Mouse (Mus musculus): ENCODE results near the gene Phf2. TPM values are rescaled to one million over a fixed set of nuclear protein-coding genes. Genes with fewer than 3 reads are reported as not detected.

Phf2 gene
- polyA plus RNA-seq, 1 experiment from 2014 or later: 4.9 TPM

DNA sequence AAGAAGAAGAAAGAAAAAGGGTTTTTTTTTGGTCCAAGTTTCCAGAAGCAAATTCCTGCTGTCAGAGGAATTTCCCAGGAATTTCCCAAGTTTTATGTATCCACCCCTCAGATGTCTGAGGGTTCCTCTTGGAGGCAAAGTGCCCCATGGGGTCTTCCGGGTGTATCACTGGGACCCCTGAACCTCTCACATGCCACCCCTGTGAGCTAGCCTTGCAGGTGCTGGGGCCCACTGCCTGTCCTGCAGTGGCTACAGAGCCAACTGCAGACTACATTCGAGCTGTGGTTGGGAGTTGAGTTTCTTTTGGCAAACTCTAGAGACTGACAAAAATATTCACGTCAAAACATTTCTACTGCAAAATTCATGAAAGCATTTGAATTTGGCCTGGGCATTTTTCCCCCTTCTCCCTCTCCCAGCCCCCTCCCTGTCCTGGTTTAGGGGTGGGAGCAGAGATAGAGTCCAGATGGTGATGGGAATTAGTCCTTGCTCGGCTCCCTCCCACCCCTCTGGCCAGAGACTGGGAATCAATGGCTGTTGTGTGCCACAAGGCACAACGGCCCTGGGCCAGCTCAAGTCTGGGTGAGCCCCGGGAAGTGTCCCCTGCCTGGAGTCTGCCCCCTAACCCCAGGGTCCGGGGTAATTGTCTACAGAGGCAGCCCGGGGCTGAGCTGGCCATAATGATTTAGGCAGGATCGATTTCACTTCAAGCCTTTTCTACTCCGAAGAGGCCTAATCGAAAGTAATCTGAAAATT lies 91.2 kb downstream of the Phf2 start:
- Histone ChIP-seq H3K4me3 (no peak overlapping the region), H3K4me2 (no peak overlapping the region), H3K27me3 (replicated peaks) (peaks cover 14% of the 10 kb centered on the region; the same call in 1 of the 2 replicates), H3K36me3 (no peaks in the 10 kb centered on the region), H3K9ac (no peak overlapping the region), H3K4me1 (replicated peaks) (peaks cover 3% of the 10 kb centered on the region; the same call in 1 of the 2 replicates), H3K9me3 (replicated peaks) (no peaks in the 10 kb centered on the region), H3K27ac (ENCODE audit: poor library complexity, severe bottlenecking) (no peak overlapping the region)
- WGBS: 38% methylated on average over 11 of the region's 11 CpGs
- ATAC-seq (ENCODE audit: insufficient number of reproducible peaks, low FRiP score): no peak

DNA sequence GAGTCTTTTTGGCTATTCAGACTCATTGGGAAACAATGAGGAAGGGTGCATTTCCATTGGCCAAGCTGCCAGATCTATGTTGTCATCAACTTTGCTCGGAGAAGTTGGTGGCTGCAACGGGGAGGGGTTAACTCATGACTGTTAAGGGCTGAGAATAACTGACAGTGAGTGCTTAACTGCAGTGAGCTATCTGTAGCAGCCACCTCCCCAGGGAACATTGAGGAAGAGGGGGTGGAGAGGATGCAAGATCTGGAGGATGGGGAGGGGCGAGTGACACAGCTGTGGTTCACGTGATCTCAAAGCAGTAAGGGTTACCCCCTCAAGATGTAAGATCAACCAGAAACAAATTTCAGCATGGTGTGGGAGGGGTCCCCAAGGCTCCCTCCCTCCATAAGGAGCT lies 92.8 kb downstream of the Phf2 start:
- WGBS: 34% methylated on average over 4 of the region's 4 CpGs
- no peaks in the 10 kb centered on the region for H3K9me3 ChIP-seq (replicated peaks)
- H3K27me3 ChIP-seq (replicated peaks): peaks cover 10% of the 10 kb centered on the region; the same call in 1 of the 2 replicates
- H3K9ac ChIP-seq: no peak overlapping the region
- H3K4me2 ChIP-seq: no peak overlapping the region
- no peak for ATAC-seq (ENCODE audit: insufficient number of reproducible peaks, low FRiP score)
- peaks cover 6% of the 10 kb centered on the region for H3K4me1 ChIP-seq (replicated peaks)
- H3K27ac ChIP-seq (ENCODE audit: poor library complexity, severe bottlenecking): no peak overlapping the region
- no peaks in the 10 kb centered on the region for H3K36me3 ChIP-seq
- no peak overlapping the region for H3K4me3 ChIP-seq

DNA sequence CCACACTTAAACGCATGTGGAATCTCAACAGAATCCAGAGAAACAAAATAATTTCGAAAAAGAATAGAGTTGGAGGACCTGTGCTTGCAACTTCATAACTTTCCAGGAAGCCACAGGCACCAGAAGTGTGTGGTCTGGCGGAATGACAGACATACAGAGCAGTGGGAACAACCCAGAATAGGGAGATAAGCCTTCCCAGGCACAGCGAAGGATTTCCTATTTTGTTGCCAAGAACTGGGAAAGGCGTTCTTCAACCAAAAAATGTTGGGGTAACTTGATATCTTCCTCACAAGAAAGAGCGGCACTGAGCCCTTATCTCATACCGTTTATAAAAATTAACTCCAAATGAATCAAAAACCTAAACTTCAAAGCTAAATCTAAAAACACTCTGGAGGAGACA lies 96.4 kb downstream of the Phf2 start:
- Histone ChIP-seq H3K36me3 (no peaks in the 10 kb centered on the region), H3K4me3 (no peak overlapping the region), H3K4me1 (replicated peaks) (peaks cover 3% of the 10 kb centered on the region; the same call in 1 of the 2 replicates), H3K27me3 (replicated peaks) (0 out of 2 replicates have a peak, but pooled peaks cover 2% of the 10 kb centered on the region), H3K27ac (ENCODE audit: poor library complexity, severe bottlenecking) (no peak overlapping the region), H3K9ac (no peak overlapping the region), H3K9me3 (replicated peaks) (no peaks in the 10 kb centered on the region), H3K4me2 (no peak overlapping the region)
- no peak; the same call in 1 of the 2 replicates for ATAC-seq (ENCODE audit: insufficient number of reproducible peaks, low FRiP score)
- 30% methylated on average over 7 of the region's 7 CpGs for WGBS

DNA sequence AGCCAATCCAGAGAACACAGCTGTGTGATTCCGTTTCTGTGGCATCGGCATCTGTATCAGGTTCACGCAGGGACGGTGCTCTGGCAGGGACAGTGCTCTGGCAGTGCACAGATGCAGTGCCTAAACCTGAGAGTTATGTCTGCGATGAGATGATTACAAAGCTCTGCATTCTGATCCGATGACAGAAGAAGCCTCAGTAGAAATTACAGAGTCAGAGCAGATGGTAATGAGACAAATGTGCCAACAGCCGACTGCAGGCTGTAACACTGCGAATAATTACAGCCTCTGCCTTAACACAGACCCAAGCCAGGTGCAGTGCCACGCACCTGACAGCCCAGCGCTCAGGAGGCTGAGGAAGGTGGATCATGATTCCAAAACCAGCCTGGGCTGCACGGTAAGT lies 102.8 kb downstream of the Phf2 start:
- Histone ChIP-seq H3K4me2 (no peak overlapping the region), H3K27ac (ENCODE audit: poor library complexity, severe bottlenecking) (no peak overlapping the region), H3K9me3 (replicated peaks) (no peaks in the 10 kb centered on the region), H3K36me3 (no peaks in the 10 kb centered on the region), H3K27me3 (replicated peaks) (peaks cover 8% of the 10 kb centered on the region), H3K9ac (no peak overlapping the region), H3K4me3 (no peak overlapping the region), H3K4me1 (replicated peaks) (peaks cover 9% of the 10 kb centered on the region; the same call in 1 of the 2 replicates)
- WGBS: 78% methylated on average over 11 of the region's 11 CpGs
- ATAC-seq (ENCODE audit: insufficient number of reproducible peaks, low FRiP score): no peak

DNA sequence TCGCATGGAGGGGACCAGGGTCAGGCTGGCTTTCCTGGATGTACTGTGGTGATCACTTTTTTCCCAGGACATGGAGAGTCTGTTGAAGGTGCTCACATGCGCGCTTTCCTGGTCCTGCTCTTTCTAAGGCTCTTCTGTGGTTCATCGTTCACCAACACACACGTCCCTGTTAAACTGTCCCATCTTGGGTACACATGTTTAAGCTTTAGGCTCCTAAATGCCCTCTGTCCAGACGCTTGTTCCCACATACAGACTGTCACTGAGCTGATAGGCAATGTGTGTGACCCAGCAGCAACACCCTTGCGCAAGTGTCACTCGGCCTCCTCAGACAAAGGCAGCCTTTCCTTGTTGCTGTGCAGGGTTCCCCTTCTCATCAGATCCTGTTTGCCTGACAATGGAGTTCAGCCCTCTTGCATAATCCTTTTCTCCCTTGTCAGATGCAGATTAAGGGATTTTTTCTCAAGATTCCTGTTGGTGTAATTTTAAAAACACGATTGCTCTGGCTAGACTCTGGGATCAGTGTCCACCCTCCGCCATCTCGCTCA lies 107.1 kb downstream of the Phf2 start:
- no peak overlapping the region for H3K4me3 ChIP-seq
- no peak overlapping the region for H3K9ac ChIP-seq
- ATAC-seq (ENCODE audit: insufficient number of reproducible peaks, low FRiP score): no peak
- no peaks in the 10 kb centered on the region for H3K36me3 ChIP-seq
- no peak overlapping the region for H3K27ac ChIP-seq (ENCODE audit: poor library complexity, severe bottlenecking)
- no peaks in the 10 kb centered on the region for H3K9me3 ChIP-seq (replicated peaks)
- peaks cover 9% of the 10 kb centered on the region; the same call in 1 of the 2 replicates for H3K4me1 ChIP-seq (replicated peaks)
- H3K27me3 ChIP-seq (replicated peaks): peaks cover 8% of the 10 kb centered on the region
- H3K4me2 ChIP-seq: no peak overlapping the region
- 50% methylated on average over 11 of the region's 11 CpGs for WGBS

DNA sequence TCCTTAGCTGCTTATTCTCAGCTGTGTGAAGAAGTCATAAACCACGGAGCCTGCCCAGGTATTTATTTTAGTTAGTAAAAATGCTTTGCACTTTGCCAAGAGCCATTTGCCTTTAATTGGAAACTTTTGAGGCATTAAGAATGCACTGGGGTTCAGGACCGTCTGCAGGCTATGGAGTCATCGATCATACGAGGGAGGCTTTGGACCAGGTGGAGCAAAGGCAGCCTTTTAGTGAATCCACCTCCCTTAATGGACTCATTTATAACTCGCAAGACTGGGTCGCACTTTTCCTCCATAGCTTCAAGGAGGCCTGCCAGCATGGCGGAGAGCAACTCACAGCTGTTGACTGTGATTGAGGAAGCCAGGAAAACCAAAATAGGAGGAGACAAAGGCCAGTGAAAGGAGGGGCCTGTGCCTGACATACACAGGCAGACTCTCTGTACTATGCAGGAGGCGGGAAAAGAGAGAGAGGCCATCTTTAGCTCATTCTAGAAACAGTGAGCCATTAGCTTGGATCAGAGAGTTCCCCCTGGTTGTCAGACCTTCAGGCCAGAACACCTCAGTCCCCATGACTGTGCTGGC lies 110.0 kb downstream of the Phf2 start:
- no peak for ATAC-seq (ENCODE audit: insufficient number of reproducible peaks, low FRiP score)
- no peak overlapping the region for H3K4me3 ChIP-seq
- WGBS: 84% methylated on average over 8 of the region's 8 CpGs
- peaks cover 9% of the 10 kb centered on the region; the same call in 1 of the 2 replicates for H3K4me1 ChIP-seq (replicated peaks)
- no peak overlapping the region for H3K9ac ChIP-seq
- no peaks in the 10 kb centered on the region for H3K36me3 ChIP-seq
- no peak overlapping the region for H3K4me2 ChIP-seq
- H3K9me3 ChIP-seq (replicated peaks): no peaks in the 10 kb centered on the region
- no peak overlapping the region for H3K27ac ChIP-seq (ENCODE audit: poor library complexity, severe bottlenecking)
- H3K27me3 ChIP-seq (replicated peaks): no peaks in the 10 kb centered on the region

DNA sequence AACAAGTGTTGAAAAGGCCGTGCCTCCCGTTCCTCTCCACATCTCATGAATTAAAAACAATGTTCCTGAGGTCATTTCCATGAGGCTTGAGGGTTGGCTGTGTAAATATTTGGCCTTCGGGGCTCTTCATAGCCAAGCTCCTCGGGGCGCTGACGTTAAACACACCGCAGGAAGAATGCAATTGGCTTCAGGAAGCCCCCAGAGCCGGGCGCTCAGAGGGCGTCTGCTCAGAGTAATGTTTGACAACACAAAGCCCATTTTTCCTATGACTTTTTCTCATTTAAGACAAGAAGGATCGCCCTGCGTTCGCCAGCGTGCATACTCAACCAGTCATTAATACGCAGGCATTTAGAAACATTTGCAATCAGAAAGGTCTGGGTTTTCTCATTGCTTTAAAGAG lies 114.2 kb downstream of the Phf2 start:
- H3K9ac ChIP-seq: no peak overlapping the region
- H3K4me2 ChIP-seq: no peak overlapping the region
- H3K27ac ChIP-seq (ENCODE audit: poor library complexity, severe bottlenecking): no peak overlapping the region
- no peaks in the 10 kb centered on the region for H3K4me1 ChIP-seq (replicated peaks)
- no peaks in the 10 kb centered on the region for H3K36me3 ChIP-seq
- WGBS: 50% methylated on average over 15 of the region's 15 CpGs
- 0 out of 2 replicates have a peak, but pooled peaks cover 4% of the 10 kb centered on the region for H3K27me3 ChIP-seq (replicated peaks)
- H3K9me3 ChIP-seq (replicated peaks): no peaks in the 10 kb centered on the region
- no peak for ATAC-seq (ENCODE audit: insufficient number of reproducible peaks, low FRiP score)
- H3K4me3 ChIP-seq: no peak overlapping the region

Other genes starting within 250 kb of the Phf2 start
- 6.8 and 7.7 TPM in 2 replicates for gene Ptpdc1, start 245.5 kb downstream of the Phf2 start, polyA plus RNA-seq (2016; fragmentation: Nextera tagmentation; extraction: Ambion mirVana)
- 0.89 and 1.3 TPM in 2 replicates for gene Barx1, start 208.1 kb downstream of the Phf2 start, polyA plus RNA-seq (2016; fragmentation: Nextera tagmentation; extraction: Ambion mirVana)
- gene Fam120a, start 96.9 kb upstream of the Phf2 start, polyA plus RNA-seq (2016; fragmentation: Nextera tagmentation; extraction: Ambion mirVana): 20.7 and 23.5 TPM in 2 replicates

Measured in heart, embryonic 12.5 days (tissue).